19 mouse cellular contexts compared by ENCODE assay signal in genomic region chr13:110184963-110185685, GRCm38 (mm10).
A peak's percentile ranks its signal among the peaks of the same experiment; 100 is the strongest.
DNase-seq lines count a peak whose midpoint lies in the region; ATAC-seq and TF ChIP-seq lines count a peak whose summit lies in the region.
"Had no signal": no experiment of that assay in that cellular context is flagged by ENCODE, and none has a peak within 500 bp of the region (broad histone marks: within the 10 kb centered on the region; RNA-seq: fewer than 3 reads in every experiment).

No protein-coding gene starts in this region.

- H3K27me3 ChIP-seq in limb, embryonic 12.5 days: no peaks in the 10 kb centered on the region
- no peaks in the 10 kb centered on the region for H3K27me3 ChIP-seq in limb, embryonic 10.5 days (ENCODE audit: low read depth, poor library complexity, severe bottlenecking)
- no peaks in the 10 kb centered on the region for H3K27me3 ChIP-seq in C2C12 (ENCODE audit: control insufficient read depth, insufficient read depth, insufficient read length)
- no peaks in the 10 kb centered on the region for H3K27me3 ChIP-seq in forebrain, embryonic 11.5 days (ENCODE audit: control insufficient read depth, insufficient read depth, low read length)
- H3K27me3 ChIP-seq: forebrain, embryonic 12.5 days; hindbrain, embryonic 15.5 days had no signal

- DNase-seq in limb, embryonic 10.5 days (ENCODE audit: low spot score): no peak
- peak; percentile 17 to 31 for DNase-seq in monocyte, adult 2 months (ENCODE audit: low read depth in 1 of 2, low spot score in 2 of 2)
- DNase-seq in liver: no peak
- no peak for DNase-seq in forebrain, embryonic 11.5 days (ENCODE audit: low spot score)
- DNase-seq in B cell, adult 2 months: no peak
- DNase-seq: cerebellum, postnatal 14 days; gastrocnemius, postnatal 25 days; heart, postnatal 10 days; kidney, adult 18-20 months; kidney, postnatal 14 days; lung, adult 2 months; right cerebral cortex, postnatal 25 days; thymus, postnatal 25 days had no signal

- TF ChIP-seq CTCF in C2C12 (IDR thresholded peaks at IDR 0.05; ENCODE audit: control insufficient read depth, insufficient read depth, insufficient read length): no peak

- ATAC-seq in limb, embryonic 12.5 days (ENCODE audit: insufficient number of reproducible peaks, insufficient read depth, low FRiP score, low TSS enrichment, low read depth): peak; percentile 31; the same call in 1 of the 2 replicates
- peak; percentile 56 to 74; a peak in 3 of 4 replicates for ATAC-seq in hematopoietic stem cell, adult 5-6 weeks (replicated peaks in 1 of 2; ENCODE audit: insufficient read depth in 1 of 2, low FRiP score in 2 of 2, low TSS enrichment in 1 of 2, low read depth in 1 of 2, poor library complexity in 2 of 2, severe bottlenecking in 2 of 2)
- no peak for ATAC-seq in forebrain, embryonic 11.5 days (replicated peaks; ENCODE audit: low FRiP score)

- H3ac ChIP-seq in C2C12 (ENCODE audit: control insufficient read depth, insufficient read length, low read depth): no peak overlapping the region

- H3K9me3 ChIP-seq in limb, embryonic 12.5 days: 0 out of 2 replicates have a peak, but pooled peaks cover 6% of the 10 kb centered on the region
- H3K9me3 ChIP-seq in limb, embryonic 10.5 days (replicated peaks): no peaks in the 10 kb centered on the region
- no peaks in the 10 kb centered on the region for H3K9me3 ChIP-seq in forebrain, embryonic 11.5 days (ENCODE audit: control insufficient read depth, low read length)
- H3K9me3 ChIP-seq: forebrain, embryonic 12.5 days; heart, embryonic 10.5 days; hindbrain, embryonic 15.5 days had no signal

- H3K27ac ChIP-seq in limb, embryonic 12.5 days: no peak overlapping the region
- no peak overlapping the region for H3K27ac ChIP-seq in limb, embryonic 10.5 days
- no peak overlapping the region for H3K27ac ChIP-seq in forebrain, embryonic 11.5 days (ENCODE audit: low read depth, low read length)
- H3K27ac ChIP-seq: forebrain, embryonic 12.5 days; heart, embryonic 10.5 days had no signal

- H3K9ac ChIP-seq in limb, embryonic 12.5 days (replicated peaks): no peak overlapping the region
- no peak overlapping the region for H3K9ac ChIP-seq in forebrain, embryonic 11.5 days (ENCODE audit: low read length)
- H3K9ac ChIP-seq: forebrain, embryonic 12.5 days; hindbrain, embryonic 15.5 days had no signal

- no peak overlapping the region for H3K4me3 ChIP-seq in limb, embryonic 12.5 days (replicated peaks)
- no peak overlapping the region for H3K4me3 ChIP-seq in limb, embryonic 10.5 days
- H3K4me3 ChIP-seq in C2C12 (ENCODE audit: insufficient read depth, poor library complexity, severe bottlenecking): no peak overlapping the region
- no peak overlapping the region for H3K4me3 ChIP-seq in forebrain, embryonic 11.5 days (ENCODE audit: low read depth, low read length)
- H3K4me3 ChIP-seq: forebrain, embryonic 12.5 days; heart, embryonic 10.5 days; hindbrain, embryonic 15.5 days had no signal

- H3K4me1 ChIP-seq in limb, embryonic 12.5 days (replicated peaks): peaks cover 2% of the 10 kb centered on the region; the same call in 1 of the 2 replicates
- peaks cover 6% of the 10 kb centered on the region for H3K4me1 ChIP-seq in limb, embryonic 10.5 days
- no peaks in the 10 kb centered on the region for H3K4me1 ChIP-seq in forebrain, embryonic 11.5 days (replicated peaks; ENCODE audit: control insufficient read depth, insufficient read depth, low read length)
- H3K4me1 ChIP-seq: heart, embryonic 10.5 days had no signal

- H3K36me3 ChIP-seq in limb, embryonic 12.5 days: no peaks in the 10 kb centered on the region
- H3K36me3 ChIP-seq in limb, embryonic 10.5 days: no peaks in the 10 kb centered on the region
- H3K36me3 ChIP-seq in C2C12 (ENCODE audit: control insufficient read depth, insufficient read depth): no peaks in the 10 kb centered on the region
- no peaks in the 10 kb centered on the region for H3K36me3 ChIP-seq in forebrain, embryonic 11.5 days (ENCODE audit: control insufficient read depth, insufficient read depth, low read length)
- H3K36me3 ChIP-seq: forebrain, embryonic 12.5 days; heart, embryonic 10.5 days; hindbrain, embryonic 15.5 days had no signal

- no peaks in the 10 kb centered on the region for H3K79me3 ChIP-seq in C2C12 (ENCODE audit: low read depth)

- H3K4me2 ChIP-seq in limb, embryonic 12.5 days: no peak overlapping the region
- no peak overlapping the region for H3K4me2 ChIP-seq in forebrain, embryonic 11.5 days (ENCODE audit: low read depth, low read length, severe bottlenecking)
- H3K4me2 ChIP-seq: forebrain, embryonic 12.5 days; hindbrain, embryonic 15.5 days had no signal

- no peaks in the 10 kb centered on the region for H3K79me2 ChIP-seq in C2C12 (ENCODE audit: control insufficient read depth, insufficient read depth)

- WGBS in limb, embryonic 12.5 days: 41% methylated on average over 4 of the region's 4 CpGs
- WGBS in limb, embryonic 10.5 days: 77% methylated on average over 4 of the region's 4 CpGs
- 79% methylated on average over 4 of the region's 4 CpGs for WGBS in forebrain, embryonic 11.5 days

TF ChIP-seq in C2C12, 6 proteins besides CTCF, POLR2A, EP300 and RAD21:
- TF ChIP-seq CEBPB (IDR thresholded peaks at IDR 0.05; ENCODE audit: low read depth) (peak; percentile 59), MYOD1 (IDR thresholded peaks at IDR 0.05; ENCODE audit: control insufficient read depth, insufficient read length, low read depth) (no peak), MAX (IDR thresholded peaks at IDR 0.05) (no peak)

Comparison
In these comparisons a context has a peak if more than half of its experiments do, and no peak if none do; other contexts are left out.
1. DNase-seq: peak in monocyte, adult 2 months (2 of 2); none in limb, embryonic 10.5 days (single experiment), liver (single experiment), forebrain, embryonic 11.5 days (single experiment) and B cell, adult 2 months (0 of 2).